Mouse (Mus musculus) hindbrain, embryonic 11.5 days (tissue): ENCODE data around the gene Slc5a12. TPM values are rescaled to one million over a fixed set of nuclear protein-coding genes. Genes with fewer than 3 reads are reported as not detected.
A peak's percentile ranks its signal among the peaks of the same experiment; 100 is the strongest.

Source experiments
- ATAC-seq: fragments of 200-750 bp; cut with Nextera tagmentation; 2 replicates; pipeline ENCODE4 v1.8.0; 2017; ENCODE audit warnings: mild to moderate bottlenecking, moderate TSS enrichment, moderate library complexity; ENCODE audit not compliant: low FRiP score
- DNase-seq: peaks from one replicate; pipeline ENCODE4 v3.0.0-alpha.2; 2015; ENCODE audit warnings: low spot score
- H3K27ac ChIP-seq: fragments of 300-500 bp; sonication (generic); 2 replicates; pipeline ENCODE4 v1.5.1; 2014; ENCODE audit warnings: mild to moderate bottlenecking, low read depth, low read length
- H3K27me3 ChIP-seq: fragments of 300-500 bp; sonication (generic); 2 replicates; pipeline ENCODE4 v1.6.1; 2014; ENCODE audit warnings: mild to moderate bottlenecking, low read length, moderate library complexity, mixed read lengths; ENCODE audit not compliant: control insufficient read depth, insufficient read depth
- H3K36me3 ChIP-seq: fragments of 300-500 bp; sonication (generic); 2 replicates; pipeline ENCODE4 v1.6.1; 2014; ENCODE audit warnings: mild to moderate bottlenecking, low read length, moderate library complexity, mixed read lengths; ENCODE audit not compliant: control insufficient read depth, insufficient read depth
- H3K4me1 ChIP-seq: fragments of 300-500 bp; sonication (generic); replicated peaks from 2 replicates; pipeline ENCODE4 v1.6.1; 2014; ENCODE audit warnings: low read length, mixed read lengths; ENCODE audit not compliant: control insufficient read depth, insufficient read depth
- H3K4me2 ChIP-seq: fragments of 300-500 bp; sonication (generic); replicated peaks from 2 replicates; pipeline ENCODE4 v1.6.1; 2014; ENCODE audit warnings: mild to moderate bottlenecking, low read depth, low read length
- H3K4me3 ChIP-seq: fragments of 300-500 bp; sonication (generic); 2 replicates; pipeline ENCODE4 v1.5.1; 2014; ENCODE audit warnings: low read depth, low read length
- H3K9ac ChIP-seq: fragments of 300-500 bp; sonication (generic); 2 replicates; pipeline ENCODE4 v1.6.1; 2014; ENCODE audit warnings: low read depth, low read length
- H3K9me3 ChIP-seq: fragments of 300-500 bp; sonication (generic); 2 replicates; pipeline ENCODE4 v1.6.1; 2016; ENCODE audit warnings: low read length; ENCODE audit not compliant: control insufficient read depth
- WGBS: fragments of 180-500 bp; shearing (Covaris S2); extraction: QIAGEN DNeasy Blood & Tissue Kit; methylation state at CpG from one replicate; pipeline ENCODE4 v1.1.7; 2014; 5-methylcytosine and 5-hydroxymethylcytosine counted together
- polyA plus RNA-seq: library from polyadenylated mRNA; unstranded; fragments of >200 nt; fragmentation: Nextera tagmentation; extraction: Ambion mirVana; gene quantifications from 2 replicates; pipeline ENCODE4 v1.2.1, GENCODE M21; 2014

The Slc5a12 gene
- polyA plus RNA-seq, result not detected in 2 replicates

DNA sequence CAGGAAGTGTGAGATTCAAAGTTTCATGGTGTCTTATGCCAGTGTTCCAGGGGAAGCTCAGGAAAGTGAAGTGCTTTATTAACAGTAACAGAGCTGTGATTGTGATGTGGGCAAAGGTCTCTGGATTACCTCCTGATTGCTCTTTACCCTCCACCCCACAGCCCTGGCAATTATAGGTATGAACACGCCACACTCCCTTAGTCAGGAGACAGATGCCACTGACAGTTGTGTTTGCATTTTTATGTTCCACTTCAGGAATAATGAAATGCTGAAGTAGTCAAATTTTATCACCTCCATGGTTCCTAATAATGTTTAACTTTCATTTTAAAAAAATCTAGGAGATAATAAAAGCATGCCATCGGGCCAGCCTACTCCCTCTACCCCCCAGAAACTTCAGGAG is at the start of gene Slc5a12:
Gene Slc5a12, plus strand, starts transcription at position 367 of the 400 bp plus-strand sequence.
- no peak within 1 kb of the TSS for H3K4me3 ChIP-seq
- no peaks in the 10 kb centered on the region for H3K27me3 ChIP-seq
- no peaks in the 10 kb centered on the region for H3K36me3 ChIP-seq
- WGBS, result 77% methylated on average over 2 of the region's 2 CpGs
- ATAC-seq (no peak), DNase-seq (no peak)
- H3K9me3 ChIP-seq, result no peaks in the 10 kb centered on the region
- no peak within 1 kb of the TSS for H3K9ac ChIP-seq
- no peak within 1 kb of the TSS for H3K4me2 ChIP-seq
- no peak within 1 kb of the TSS for H3K27ac ChIP-seq
- no peaks in the 10 kb centered on the region for H3K4me1 ChIP-seq

- H3K36me3 ChIP-seq, result no peaks in the 10 kb centered on the region
- no peak overlapping the region for H3K4me2 ChIP-seq
- ATAC-seq, result no peak
- H3K9ac ChIP-seq, result no peak overlapping the region
- DNase-seq, result no peak
- 97% methylated on average over 1 of the region's 1 CpGs for WGBS
- no peak overlapping the region for H3K27ac ChIP-seq
- H3K9me3 ChIP-seq, result no peaks in the 10 kb centered on the region
- no peak overlapping the region for H3K4me3 ChIP-seq
- no peaks in the 10 kb centered on the region for H3K4me1 ChIP-seq
- H3K27me3 ChIP-seq, result no peaks in the 10 kb centered on the region
Measured at GRCm38 (mm10) chr2:110556098-110556497, 41.0 kb upstream of the Slc5a12 start.

DNA sequence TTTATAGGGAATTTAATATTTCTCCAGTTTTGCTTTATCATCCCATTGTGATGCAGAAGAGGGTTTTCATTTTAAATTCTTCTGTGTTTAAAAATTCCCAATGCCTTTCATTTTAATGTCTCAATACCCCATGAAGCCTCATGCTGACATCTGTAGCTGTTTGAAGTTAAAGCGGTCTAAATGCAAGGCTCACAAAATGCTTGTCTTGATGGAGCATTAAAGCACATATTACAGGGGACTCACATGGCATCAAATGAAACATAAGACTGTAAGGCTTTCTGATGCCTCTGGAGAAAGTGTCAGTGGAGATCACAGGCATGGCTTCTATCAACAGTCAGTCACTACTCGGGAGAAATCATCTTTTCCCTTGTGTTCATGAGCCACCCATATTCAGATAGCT is 34.5 kb upstream of the Slc5a12 start:
- DNase-seq (no peak), ATAC-seq (no peak)
- Histone ChIP-seq H3K4me1 (no peaks in the 10 kb centered on the region), H3K4me3 (no peak overlapping the region), H3K27ac (no peak overlapping the region), H3K4me2 (no peak overlapping the region), H3K9me3 (no peaks in the 10 kb centered on the region), H3K9ac (no peak overlapping the region), H3K27me3 (no peaks in the 10 kb centered on the region), H3K36me3 (no peaks in the 10 kb centered on the region)
- 75% methylated on average over 2 of the region's 2 CpGs for WGBS

- ATAC-seq, result peak; percentile 87
- WGBS, result 39% methylated on average over 5 of the region's 5 CpGs
- Histone ChIP-seq H3K36me3 (no peaks in the 10 kb centered on the region), H3K9ac (no peak overlapping the region), H3K4me2 (no peak overlapping the region), H3K4me3 (no peak overlapping the region), H3K9me3 (no peaks in the 10 kb centered on the region), H3K27ac (no peak overlapping the region), H3K27me3 (no peaks in the 10 kb centered on the region), H3K4me1 (no peaks in the 10 kb centered on the region)
- DNase-seq, result peak; percentile 83
Measured at GRCm38 (mm10) chr2:110564673-110565627, 32.1 kb upstream of the Slc5a12 start.

DNA sequence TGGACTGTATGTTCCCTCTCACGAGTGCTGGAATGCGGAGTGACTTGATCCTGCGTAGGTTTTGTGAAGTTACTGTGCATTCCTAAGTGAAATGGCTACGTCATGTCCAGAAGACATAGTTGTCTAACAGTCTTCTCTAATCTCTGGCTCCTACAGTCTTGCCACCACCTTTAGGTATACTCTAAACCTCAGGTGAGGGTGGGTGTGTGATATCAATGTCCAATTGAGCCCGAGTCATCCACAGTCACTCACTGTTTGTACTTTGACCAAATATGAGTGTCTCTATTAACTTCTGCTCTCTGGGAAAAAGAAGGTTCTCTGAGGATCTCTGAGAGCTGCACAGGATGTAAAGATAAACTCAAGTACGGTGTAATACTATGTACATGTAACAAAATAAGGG is 10.4 kb upstream of the Slc5a12 start:
- WGBS, result 89% methylated on average over 6 of the region's 6 CpGs
- H3K4me3 ChIP-seq, result no peak overlapping the region

GRCm38 (mm10) chr2:110590007-110590406 is 7.1 kb upstream of the Slc5a12 start:
- Histone ChIP-seq H3K36me3 (no peaks in the 10 kb centered on the region), H3K27ac (no peak overlapping the region), H3K4me1 (no peaks in the 10 kb centered on the region), H3K9me3 (no peaks in the 10 kb centered on the region), H3K4me2 (no peak overlapping the region), H3K4me3 (no peak overlapping the region), H3K9ac (no peak overlapping the region), H3K27me3 (no peaks in the 10 kb centered on the region)
- DNase-seq (no peak), ATAC-seq (no peak)
- WGBS, result 85% methylated on average over 1 of the region's 1 CpGs

More for the DNA sequence above, 10.4 kb upstream of the Slc5a12 start:
- ATAC-seq (no peak), DNase-seq (no peak)
- Histone ChIP-seq H3K9ac (no peak overlapping the region), H3K9me3 (no peaks in the 10 kb centered on the region), H3K4me2 (no peak overlapping the region), H3K27ac (no peak overlapping the region), H3K36me3 (no peaks in the 10 kb centered on the region), H3K27me3 (no peaks in the 10 kb centered on the region), H3K4me1 (no peaks in the 10 kb centered on the region)

DNA sequence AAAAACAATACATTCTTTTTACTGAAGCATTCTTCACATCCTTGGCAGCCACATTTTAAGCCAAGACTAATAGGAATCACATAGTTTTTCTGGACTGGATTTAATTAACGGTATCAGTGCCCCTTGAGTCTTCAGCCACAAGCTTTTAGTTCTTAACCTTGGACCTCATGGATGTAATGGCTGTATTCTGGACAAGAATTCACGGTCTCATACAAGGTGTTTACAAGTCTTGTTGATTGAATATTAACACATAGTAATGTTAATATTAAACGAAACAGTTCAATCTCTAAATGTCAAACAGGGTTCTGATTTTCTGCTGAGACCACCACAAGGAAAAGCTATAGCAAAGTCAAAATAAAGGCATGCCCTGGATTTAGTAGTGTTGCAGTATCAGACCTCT is 4.8 kb upstream of the Slc5a12 start:
- no peak for DNase-seq
- H3K9me3 ChIP-seq, result no peaks in the 10 kb centered on the region
- WGBS, result 80% methylated on average over 3 of the region's 3 CpGs
- no peak overlapping the region for H3K9ac ChIP-seq
- no peaks in the 10 kb centered on the region for H3K36me3 ChIP-seq
- no peak overlapping the region for H3K27ac ChIP-seq
- H3K4me3 ChIP-seq, result no peak overlapping the region
- H3K4me1 ChIP-seq, result no peaks in the 10 kb centered on the region
- ATAC-seq, result no peak
- no peak overlapping the region for H3K4me2 ChIP-seq
- H3K27me3 ChIP-seq, result no peaks in the 10 kb centered on the region

DNA sequence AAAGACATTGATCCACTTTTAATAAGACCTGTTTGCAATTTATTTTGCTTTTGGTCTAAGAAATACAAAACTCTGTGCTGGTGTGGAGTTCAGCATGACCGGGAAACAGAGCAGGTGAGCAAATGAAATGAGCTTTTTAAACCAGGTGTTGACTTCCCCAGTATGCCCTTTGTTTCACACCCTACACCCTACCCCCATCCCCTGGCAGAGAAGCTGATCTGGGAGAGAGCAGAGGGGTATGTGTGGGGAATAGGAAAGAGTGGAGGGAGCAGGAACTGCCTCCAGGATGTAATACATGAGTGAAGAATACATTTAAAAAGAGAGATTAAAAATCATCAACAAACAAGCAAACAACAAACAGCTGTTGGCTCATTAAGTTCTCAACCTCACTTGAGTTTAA is 47.3 kb downstream of the Slc5a12 start:
- no peak overlapping the region for H3K27ac ChIP-seq
- no peaks in the 10 kb centered on the region for H3K4me1 ChIP-seq
- no peak overlapping the region for H3K4me3 ChIP-seq
- 81% methylated on average over 1 of the region's 1 CpGs for WGBS
- no peaks in the 10 kb centered on the region for H3K36me3 ChIP-seq
- no peak overlapping the region for H3K9ac ChIP-seq
- no peak for DNase-seq
- H3K4me2 ChIP-seq, result no peak overlapping the region
- no peak for ATAC-seq
- no peaks in the 10 kb centered on the region for H3K27me3 ChIP-seq
- no peaks in the 10 kb centered on the region for H3K9me3 ChIP-seq

DNA sequence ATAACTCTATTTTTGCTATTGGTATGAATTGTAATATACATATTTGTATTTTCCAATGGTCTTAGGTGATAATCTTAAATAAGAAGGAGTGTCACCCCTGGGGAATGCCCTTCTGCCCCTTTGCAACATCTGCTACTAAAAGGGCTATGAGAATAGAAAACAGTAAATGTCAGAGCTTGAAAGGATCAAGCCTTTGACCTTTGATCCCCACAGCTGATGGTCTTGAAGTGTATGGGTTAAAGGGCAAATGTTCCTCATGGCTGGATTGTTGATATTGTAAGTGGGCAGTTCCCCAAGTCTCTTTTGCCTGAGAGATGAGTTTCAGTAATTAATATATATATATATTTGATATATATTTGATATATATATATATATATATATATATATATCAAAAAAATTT is 47.7 kb downstream of the Slc5a12 start:
- H3K4me3 ChIP-seq, result no peak overlapping the region
- 0 out of 2 replicates have a peak, but pooled peaks have one; percentile 27 for ATAC-seq
- H3K4me1 ChIP-seq, result no peaks in the 10 kb centered on the region
- no peaks in the 10 kb centered on the region for H3K27me3 ChIP-seq
- no peak overlapping the region for H3K9ac ChIP-seq
- no peaks in the 10 kb centered on the region for H3K9me3 ChIP-seq
- peak; percentile 7 for DNase-seq
- H3K36me3 ChIP-seq, result no peaks in the 10 kb centered on the region
- H3K27ac ChIP-seq, result no peak overlapping the region
- H3K4me2 ChIP-seq, result no peak overlapping the region
